Mouse (Mus musculus): ENCODE measurements around the gene Stac3. TPM values are rescaled to one million over a fixed set of nuclear protein-coding genes. Genes with fewer than 3 reads are reported as not detected.

Gene Stac3
- polyA plus RNA-seq (2012; rRNA removed): 6.8 and 9.8 TPM in 2 replicates

- no peak for DNase-seq (ENCODE audit: low read depth)
- TF ChIP-seq CTCF (IDR thresholded peaks at IDR 0.05; ENCODE audit: borderline replicate concordance, extremely low read depth, insufficient read depth, insufficient read length) (no peak), POLR2A (IDR thresholded peaks at IDR 0.05; ENCODE audit: borderline replicate concordance, extremely low read depth, insufficient read depth, insufficient read length, poor library complexity, severe bottlenecking) (no peak)
These were observed at the start of gene Stac3 for GRCm38 (mm10) chr10:127500894-127501893. TSS of gene Stac3 (plus strand) at chr10:127501686.

DNA sequence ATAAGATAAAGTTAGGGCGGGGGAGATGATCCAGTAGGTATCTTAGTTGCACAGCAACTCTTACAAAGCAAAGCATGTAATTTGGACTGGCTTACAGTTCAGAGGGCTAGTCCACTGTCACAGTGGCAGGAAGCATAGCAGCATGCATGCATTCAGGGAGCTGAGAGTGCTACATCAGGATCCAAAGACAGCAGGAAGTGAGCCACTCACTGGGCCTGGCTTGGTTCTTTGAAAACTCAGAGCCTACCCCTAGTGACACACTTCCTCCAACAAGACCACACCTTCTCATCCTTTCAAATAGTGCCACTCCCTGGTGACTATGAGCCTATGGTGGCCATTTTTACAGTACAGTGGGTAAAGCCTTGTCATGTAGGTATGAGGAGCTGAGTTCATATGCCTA, 47.8 kb upstream of the Stac3 start:
- no peak for TF ChIP-seq POLR2A (IDR thresholded peaks at IDR 0.05; ENCODE audit: borderline replicate concordance, extremely low read depth, insufficient read depth, insufficient read length, poor library complexity, severe bottlenecking)
- no peak for TF ChIP-seq CTCF (IDR thresholded peaks at IDR 0.05; ENCODE audit: borderline replicate concordance, extremely low read depth, insufficient read depth, insufficient read length)
- DNase-seq (ENCODE audit: low read depth): no peak

- DNase-seq (ENCODE audit: low read depth): no peak
- TF ChIP-seq CTCF (IDR thresholded peaks at IDR 0.05; ENCODE audit: borderline replicate concordance, extremely low read depth, insufficient read depth, insufficient read length): no peak
These were observed 38.9 kb upstream of the Stac3 start for GRCm38 (mm10) chr10:127462411-127463096.

DNA sequence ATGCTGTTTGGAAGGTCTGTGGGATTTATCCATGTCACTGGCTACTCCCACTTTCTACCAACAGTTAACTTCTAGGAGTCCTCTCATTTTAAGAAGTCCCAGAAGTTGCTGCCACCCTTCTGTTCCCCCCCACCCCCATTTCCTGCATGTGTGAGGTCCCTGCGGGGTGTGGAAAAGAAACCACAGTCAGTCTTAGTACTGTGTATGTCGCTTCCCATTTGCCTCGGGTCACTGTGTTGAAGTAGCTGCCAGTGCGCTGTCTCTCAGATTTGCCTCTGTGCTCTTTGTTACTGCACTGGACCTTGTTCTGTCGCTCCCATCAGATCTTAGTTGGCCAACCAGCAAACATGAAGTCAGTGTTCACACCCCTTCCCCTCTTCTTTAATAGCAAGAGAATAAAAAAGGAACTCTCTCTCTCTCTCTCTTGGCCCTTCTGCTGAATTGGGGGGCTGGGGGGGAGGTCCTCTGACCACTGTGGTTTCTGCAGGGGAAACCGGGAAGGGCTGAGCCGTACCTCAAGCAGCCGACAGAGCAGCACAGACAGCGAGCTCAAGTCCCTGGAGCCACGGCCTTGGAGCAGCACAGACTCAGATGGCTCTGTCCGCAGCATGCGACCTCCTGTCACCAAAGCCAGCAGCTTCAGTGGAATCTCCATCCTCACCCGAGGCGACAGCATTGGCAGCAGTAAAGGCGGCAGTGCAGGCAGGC, 30.1 kb upstream of the Stac3 start:
- no peak for DNase-seq (ENCODE audit: low read depth)
- TF ChIP-seq CTCF (IDR thresholded peaks at IDR 0.05; ENCODE audit: borderline replicate concordance, extremely low read depth, insufficient read depth, insufficient read length) (no peak), POLR2A (IDR thresholded peaks at IDR 0.05; ENCODE audit: borderline replicate concordance, extremely low read depth, insufficient read depth, insufficient read length, poor library complexity, severe bottlenecking) (no peak)

DNA sequence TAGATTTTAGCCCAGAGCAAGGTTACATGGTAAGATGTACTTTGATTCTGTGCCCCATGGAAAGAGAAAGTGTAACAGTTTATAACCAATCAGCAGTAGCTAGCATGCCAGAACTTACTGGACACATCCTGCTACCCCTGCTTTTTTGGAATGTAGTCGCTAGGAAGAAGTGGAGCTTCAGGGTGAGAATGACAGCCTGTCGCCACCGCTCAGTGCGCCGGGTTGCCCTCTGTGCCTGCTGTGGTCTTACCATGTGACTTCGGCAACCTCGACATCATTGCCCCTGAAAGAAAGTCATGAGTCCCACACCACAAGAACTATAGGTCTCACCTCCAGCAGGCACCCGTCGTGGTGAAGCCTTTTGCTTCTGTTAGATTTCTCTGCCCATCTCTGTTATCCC, 28.8 kb upstream of the Stac3 start:
- TF ChIP-seq POLR2A (IDR thresholded peaks at IDR 0.05; ENCODE audit: borderline replicate concordance, extremely low read depth, insufficient read depth, insufficient read length, poor library complexity, severe bottlenecking) (no peak), CTCF (IDR thresholded peaks at IDR 0.05; ENCODE audit: borderline replicate concordance, extremely low read depth, insufficient read depth, insufficient read length) (no peak)
- DNase-seq (ENCODE audit: low read depth): no peak

- TF ChIP-seq CTCF (IDR thresholded peaks at IDR 0.05; ENCODE audit: borderline replicate concordance, extremely low read depth, insufficient read depth, insufficient read length): no peak
- no peak for TF ChIP-seq POLR2A (IDR thresholded peaks at IDR 0.05; ENCODE audit: borderline replicate concordance, extremely low read depth, insufficient read depth, insufficient read length, poor library complexity, severe bottlenecking)
These were observed 26.3 kb upstream of the Stac3 start for GRCm38 (mm10) chr10:127475175-127475574.

DNA sequence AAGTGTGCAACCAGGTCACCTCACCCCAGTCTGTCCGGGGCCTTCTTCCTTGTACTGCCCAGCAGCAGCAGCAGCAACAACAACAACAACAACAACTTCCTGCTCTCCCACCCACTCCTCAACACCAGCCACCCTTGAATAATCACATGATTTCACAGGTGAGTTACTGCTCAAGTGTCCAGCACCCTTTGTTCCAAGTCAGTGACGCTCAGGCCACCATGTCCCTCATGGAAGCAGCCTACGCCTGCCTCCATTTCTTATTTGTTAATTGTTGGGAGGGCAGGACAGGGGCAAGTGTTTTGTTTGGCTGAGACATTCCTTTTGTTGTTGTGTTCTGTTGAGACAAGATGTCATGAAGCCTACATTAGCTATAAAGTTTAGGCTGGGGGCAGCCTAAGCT, 24.9 kb upstream of the Stac3 start:
- TF ChIP-seq POLR2A (IDR thresholded peaks at IDR 0.05; ENCODE audit: borderline replicate concordance, extremely low read depth, insufficient read depth, insufficient read length, poor library complexity, severe bottlenecking) (no peak), CTCF (IDR thresholded peaks at IDR 0.05; ENCODE audit: borderline replicate concordance, extremely low read depth, insufficient read depth, insufficient read length) (no peak)
- DNase-seq (ENCODE audit: low read depth): no peak

More at GRCm38 (mm10) chr10:127475175-127475574, 26.3 kb upstream of the Stac3 start:
- no peak for DNase-seq (ENCODE audit: low read depth)

- TF ChIP-seq POLR2A (IDR thresholded peaks at IDR 0.05; ENCODE audit: borderline replicate concordance, extremely low read depth, insufficient read depth, insufficient read length, poor library complexity, severe bottlenecking): no peak
- no peak for TF ChIP-seq CTCF (IDR thresholded peaks at IDR 0.05; ENCODE audit: borderline replicate concordance, extremely low read depth, insufficient read depth, insufficient read length)
- no peak for DNase-seq (ENCODE audit: low read depth)
These were observed 24.2 kb upstream of the Stac3 start for GRCm38 (mm10) chr10:127477301-127477700.

GRCm38 (mm10) chr10:127479131-127479530, 22.4 kb upstream of the Stac3 start:
- TF ChIP-seq POLR2A (IDR thresholded peaks at IDR 0.05; ENCODE audit: borderline replicate concordance, extremely low read depth, insufficient read depth, insufficient read length, poor library complexity, severe bottlenecking) (no peak), CTCF (IDR thresholded peaks at IDR 0.05; ENCODE audit: borderline replicate concordance, extremely low read depth, insufficient read depth, insufficient read length) (peak; percentile 35; the same call in 1 of the 2 replicates)
- peak; percentile 63 for DNase-seq (ENCODE audit: low read depth)

GRCm38 (mm10) chr10:127480833-127481813, 20.4 kb upstream of the Stac3 start:
- DNase-seq (ENCODE audit: low read depth): no peak
- TF ChIP-seq CTCF (IDR thresholded peaks at IDR 0.05; ENCODE audit: borderline replicate concordance, extremely low read depth, insufficient read depth, insufficient read length): no peak
- no peak for TF ChIP-seq POLR2A (IDR thresholded peaks at IDR 0.05; ENCODE audit: borderline replicate concordance, extremely low read depth, insufficient read depth, insufficient read length, poor library complexity, severe bottlenecking)
